Mouse (Mus musculus): ENCODE data around the gene 2610028H24Rik. TPM values are rescaled to one million over a fixed set of nuclear protein-coding genes. Genes with fewer than 3 reads are reported as not detected.

2610028H24Rik gene
- total and polyA plus RNA-seq, 3 experiments, result 0.25 TPM; not detected in 2

DNA sequence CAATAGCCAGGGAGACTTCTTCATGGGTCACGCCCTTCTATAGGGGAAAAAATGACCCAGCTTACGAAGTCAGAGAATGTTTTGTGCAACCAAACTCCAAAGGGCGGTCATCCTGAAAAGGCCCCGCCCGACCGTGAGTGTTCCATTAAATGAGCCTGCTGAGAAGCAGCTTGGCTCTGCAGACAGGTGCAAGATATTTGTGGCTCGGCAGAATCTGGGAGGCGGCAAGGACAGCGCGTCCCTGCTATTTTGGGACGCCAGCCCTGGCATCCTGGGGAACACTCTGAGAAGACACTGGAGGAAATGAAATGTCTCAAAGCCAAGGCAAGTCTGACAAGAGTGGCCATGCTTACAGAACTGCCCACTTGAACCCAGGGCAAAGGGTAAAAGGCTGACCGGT, 32.1 kb upstream of the 2610028H24Rik start:
- dilution Hi-C loops (cut with MboI; ENCODE audit: extremely low pct_ligation_motif_present, extremely low pct_unique_long_range_greater_than_20kb, low sequenced_read_pairs), result no loop called here
- H3K4me1 ChIP-seq (ENCODE audit: control insufficient read depth in 1 of 2, insufficient read depth in 2 of 2), result no peaks in the 10 kb centered on the region
- no peak overlapping the region for H3K27ac ChIP-seq (ENCODE audit: insufficient read depth, low read depth)
- TF ChIP-seq RAD21 (IDR thresholded peaks at IDR 0.05; ENCODE audit: low read depth, low read length), result no peak
- no peak for TF ChIP-seq GABPA (IDR thresholded peaks at IDR 0.05; ENCODE audit: insufficient replicate concordance, low read depth, low read length)
- TF ChIP-seq NRF1 (IDR thresholded peaks at IDR 0.05; ENCODE audit: low read depth, low read length), result no peak
- TF ChIP-seq BHLHE40 (IDR thresholded peaks at IDR 0.05; ENCODE audit: low read depth, low read length), result no peak
- TF ChIP-seq JUND (conservative IDR thresholded peaks at IDR 0.05; ENCODE audit: low read depth, low read length), result no peak
- TF ChIP-seq RCOR1 (conservative IDR thresholded peaks at IDR 0.05; ENCODE audit: low read depth, low read length), result no peak
- no peak for TF ChIP-seq CTCF (conservative IDR thresholded peaks at IDR 0.05 in 1 of 2, IDR thresholded peaks at IDR 0.05 in 1 of 2; ENCODE audit: low read depth in 2 of 2, low read length in 2 of 2)
- TF ChIP-seq MXI1 (IDR thresholded peaks at IDR 0.05; ENCODE audit: low read depth, low read length), result no peak
- H3K36me3 ChIP-seq (replicated peaks in 1 of 2; ENCODE audit: control insufficient read depth in 1 of 2, insufficient read depth in 1 of 2, low read length in 1 of 2), result peaks cover 71 to 95% of the 10 kb centered on the region in 2 experiments
- no peak overlapping the region for H3K9ac ChIP-seq (ENCODE audit: insufficient read depth, low read depth)
- H3K27me3 ChIP-seq (replicated peaks), result no peaks in the 10 kb centered on the region
- no peaks in the 10 kb centered on the region for H3K79me2 ChIP-seq (replicated peaks; ENCODE audit: control insufficient read depth, extremely low read depth, insufficient read depth, poor library complexity, severe bottlenecking)
- no peak for DNase-seq (ENCODE audit: extremely low read depth)
- no peaks in the 10 kb centered on the region for H3K9me3 ChIP-seq (replicated peaks; ENCODE audit: low read length)
- in situ Hi-C loops (cut with MboI; ENCODE audit: low pct_ligation_motif_present, low pct_unique_long_range_greater_than_20kb, low sequenced_read_pairs), result no loop called here
- H3K4me3 ChIP-seq (replicated peaks in 1 of 3; ENCODE audit: low read depth in 2 of 3, low read length in 2 of 3, poor library complexity in 1 of 3), result no peak overlapping the region
- no peak overlapping the region for H3K4me2 ChIP-seq (ENCODE audit: insufficient read depth, low read depth, poor library complexity, severe bottlenecking)

DNA sequence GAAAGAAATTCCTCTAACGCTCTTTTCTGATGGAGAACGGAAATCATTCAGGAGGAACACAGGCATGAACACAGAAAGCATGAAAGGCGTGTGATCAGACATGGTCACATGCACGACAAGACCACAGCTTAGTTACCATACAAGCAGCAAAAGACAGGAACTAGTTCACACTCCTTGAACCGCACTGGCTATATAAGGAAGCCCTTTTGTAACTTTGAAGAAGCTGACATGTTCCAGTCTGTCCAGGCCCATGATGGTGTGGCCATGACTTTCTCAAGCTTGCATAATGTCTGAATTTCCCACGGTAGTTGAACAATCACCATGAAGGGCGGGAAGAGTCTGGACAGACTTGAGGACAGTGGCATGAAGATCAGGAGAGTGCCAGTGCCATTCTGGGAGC, 23.2 kb upstream of the 2610028H24Rik start:
- no peaks in the 10 kb centered on the region for H3K4me1 ChIP-seq (ENCODE audit: control insufficient read depth in 1 of 2, insufficient read depth in 2 of 2)
- no peaks in the 10 kb centered on the region for H3K27me3 ChIP-seq (replicated peaks)
- DNase-seq (ENCODE audit: extremely low read depth), result no peak
- no peak overlapping the region for H3K27ac ChIP-seq (ENCODE audit: insufficient read depth, low read depth)
- no peaks in the 10 kb centered on the region for H3K9me3 ChIP-seq (replicated peaks; ENCODE audit: low read length)
- dilution Hi-C loops (cut with MboI; ENCODE audit: extremely low pct_ligation_motif_present, extremely low pct_unique_long_range_greater_than_20kb, low sequenced_read_pairs) (no loop called here), in situ Hi-C loops (cut with MboI; ENCODE audit: low pct_ligation_motif_present, low pct_unique_long_range_greater_than_20kb, low sequenced_read_pairs) (no loop called here)
- no peak overlapping the region for H3K4me2 ChIP-seq (ENCODE audit: insufficient read depth, low read depth, poor library complexity, severe bottlenecking)
- no peak overlapping the region for H3K4me3 ChIP-seq (replicated peaks in 1 of 3; ENCODE audit: low read depth in 2 of 3, low read length in 2 of 3, poor library complexity in 1 of 3)
- TF ChIP-seq GABPA (IDR thresholded peaks at IDR 0.05; ENCODE audit: insufficient replicate concordance, low read depth, low read length) (no peak), JUND (conservative IDR thresholded peaks at IDR 0.05; ENCODE audit: low read depth, low read length) (no peak), CHD2 (IDR thresholded peaks at IDR 0.05; ENCODE audit: low read length) (no peak), RAD21 (IDR thresholded peaks at IDR 0.05; ENCODE audit: low read depth, low read length) (no peak), SIN3A (IDR thresholded peaks at IDR 0.05; ENCODE audit: low read length) (no peak), EP300 (IDR thresholded peaks at IDR 0.05; ENCODE audit: low read length) (no peak), MEF2A (IDR thresholded peaks at IDR 0.05; ENCODE audit: borderline replicate concordance, low read depth, low read length) (no peak), HCFC1 (IDR thresholded peaks at IDR 0.05; ENCODE audit: low read depth, low read length) (no peak), USF2 (conservative IDR thresholded peaks at IDR 0.05; ENCODE audit: low read depth, low read length) (no peak), ZC3H11A (IDR thresholded peaks at IDR 0.05; ENCODE audit: low read depth, low read length) (no peak), NELFE (IDR thresholded peaks at IDR 0.05; ENCODE audit: low read depth, low read length) (no peak), MAZ (IDR thresholded peaks at IDR 0.05; ENCODE audit: low read depth, low read length) (no peak), NRF1 (IDR thresholded peaks at IDR 0.05; ENCODE audit: low read depth, low read length) (no peak), MXI1 (IDR thresholded peaks at IDR 0.05; ENCODE audit: low read depth, low read length) (no peak), MAX (IDR thresholded peaks at IDR 0.05; ENCODE audit: low read length) (no peak), TCF12 (IDR thresholded peaks at IDR 0.05; ENCODE audit: low read depth, low read length) (no peak)
- H3K79me2 ChIP-seq (replicated peaks; ENCODE audit: control insufficient read depth, extremely low read depth, insufficient read depth, poor library complexity, severe bottlenecking), result no peaks in the 10 kb centered on the region
- peaks cover 77 to 94% of the 10 kb centered on the region in 2 experiments for H3K36me3 ChIP-seq (replicated peaks in 1 of 2; ENCODE audit: control insufficient read depth in 1 of 2, insufficient read depth in 1 of 2, low read length in 1 of 2)
- H3K9ac ChIP-seq (ENCODE audit: insufficient read depth, low read depth), result no peak overlapping the region
